Mouse (Mus musculus) stomach, postnatal 0 days (tissue): ENCODE data around the gene Zfp335.

ENCODE experiments used
- CTCF ChIP-seq: IDR thresholded peaks from 2 replicates; pipeline ENCODE4 v1.5.1; 2016; ENCODE audit warnings: antibody characterized with exemption, low read depth, mild to moderate bottlenecking, moderate library complexity
- EP300 ChIP-seq: optimal IDR thresholded peaks from 2 replicates; pipeline ENCODE3; 2016; ENCODE audit warnings: antibody characterized with exemption

- no peak for TF ChIP-seq CTCF
- TF ChIP-seq EP300: no peak
Measured at GRCm38 (mm10) chr2:164947930-164948329, 36.4 kb upstream of the Zfp335 start.
